Mouse (Mus musculus) heart, adult 2 months (tissue): ENCODE data around the gene Cdca8.

Experiments used
- CTCF ChIP-seq: fragments of 200-600 bp; IDR thresholded peaks from 2 replicates; pipeline ENCODE4 v1.8.1; 2022; ENCODE audit warnings: antibody characterized with exemption, mild to moderate bottlenecking, moderate library complexity
- POLR2A ChIP-seq: fragments of 200-500 bp; IDR thresholded peaks from 2 replicates; pipeline ENCODE4 v1.6.1; 2011; ENCODE audit warnings: mild to moderate bottlenecking, low read depth, low read length, control low read depth; ENCODE audit not compliant: insufficient read depth

GRCm38 (mm10) chr4:124970194-124970593 lies 31.1 kb upstream of the Cdca8 start:
- TF ChIP-seq POLR2A (no peak), CTCF (no peak)
